Comparison of ENCODE assay signal across 10 mouse cellular contexts in the genomic region with DNA sequence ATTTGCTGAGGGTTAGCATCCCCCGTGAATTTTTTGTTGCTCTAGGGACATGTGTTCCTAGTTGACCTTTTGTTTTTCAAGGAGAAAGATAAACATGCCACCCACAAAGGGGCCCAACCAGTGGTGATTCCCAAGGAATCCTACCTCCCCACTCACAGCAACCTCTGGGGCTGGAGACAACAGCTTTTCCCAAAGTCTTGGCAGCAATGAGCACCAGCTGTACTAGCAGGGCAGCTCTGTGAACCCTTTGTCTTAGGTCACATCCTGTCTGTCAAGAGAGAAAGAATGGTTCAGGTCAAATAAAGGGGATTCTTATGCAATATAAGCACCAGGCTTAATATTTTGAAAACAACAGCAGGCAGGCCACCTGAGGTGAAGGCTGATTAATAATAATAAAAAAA.
A peak's percentile ranks its signal among the peaks of the same experiment; 100 is the strongest.
DNase-seq lines count a peak whose midpoint lies in the region; ATAC-seq lines count a peak whose summit lies in the region.
"Had no signal": no experiment of that assay in that cellular context is flagged by ENCODE, and none has a peak within 500 bp of the region (broad histone marks: within the 10 kb centered on the region; RNA-seq: fewer than 3 reads in every experiment).

No protein-coding gene starts in this region.

- no peaks in the 10 kb centered on the region for H3K36me3 ChIP-seq in hindbrain, embryonic 10.5 days
- H3K36me3 ChIP-seq in hindbrain, embryonic 14.5 days (replicated peaks; ENCODE audit: control insufficient read depth, insufficient read depth) = no peaks in the 10 kb centered on the region
- no peaks in the 10 kb centered on the region for H3K36me3 ChIP-seq in kidney, embryonic 14.5 days (ENCODE audit: control insufficient read depth, insufficient read depth, low read length)
- no peaks in the 10 kb centered on the region for H3K36me3 ChIP-seq in stomach, embryonic 14.5 days (ENCODE audit: control insufficient read depth, insufficient read depth, low read length)
- no peaks in the 10 kb centered on the region for H3K36me3 ChIP-seq in limb, embryonic 10.5 days
- H3K36me3 ChIP-seq: embryonic facial prominence, embryonic 13.5 days had no signal

- peak; percentile 53 for DNase-seq in hindbrain, embryonic 10.5 days (ENCODE audit: low spot score)
- no peak for DNase-seq in hindbrain, embryonic 14.5 days (ENCODE audit: low spot score)
- DNase-seq in embryo, embryonic 11 days = peak; percentile 70
- no peak for DNase-seq in layer of hippocampus, adult 9-10 months (ENCODE audit: low spot score)
- DNase-seq in cerebellum, postnatal 4 days (ENCODE audit: low spot score in 2 of 2) = no peak
- no peak for DNase-seq in limb, embryonic 10.5 days (ENCODE audit: low spot score)
- DNase-seq: adrenal gland, postnatal 14 days had no signal

- H3K27ac ChIP-seq in hindbrain, embryonic 10.5 days = peak overlapping the region; percentile 9; the same call in 1 of the 2 replicates
- H3K27ac ChIP-seq in hindbrain, embryonic 14.5 days = no peak overlapping the region
- H3K27ac ChIP-seq in kidney, embryonic 14.5 days (ENCODE audit: low read depth, low read length) = no peak overlapping the region
- H3K27ac ChIP-seq in stomach, embryonic 14.5 days (ENCODE audit: low read length) = no peak overlapping the region
- H3K27ac ChIP-seq in limb, embryonic 10.5 days = no peak overlapping the region
- H3K27ac ChIP-seq: embryonic facial prominence, embryonic 13.5 days had no signal

- H3K27me3 ChIP-seq in hindbrain, embryonic 10.5 days (ENCODE audit: insufficient read depth, poor library complexity, severe bottlenecking) = no peaks in the 10 kb centered on the region
- H3K27me3 ChIP-seq in hindbrain, embryonic 14.5 days (ENCODE audit: control insufficient read depth, insufficient read depth, low read length) = no peaks in the 10 kb centered on the region
- no peaks in the 10 kb centered on the region for H3K27me3 ChIP-seq in kidney, embryonic 14.5 days (ENCODE audit: control insufficient read depth, insufficient read depth, low read length)
- H3K27me3 ChIP-seq in stomach, embryonic 14.5 days (ENCODE audit: control insufficient read depth, insufficient read depth, low read length) = no peaks in the 10 kb centered on the region
- H3K27me3 ChIP-seq in limb, embryonic 10.5 days (ENCODE audit: low read depth, poor library complexity, severe bottlenecking) = no peaks in the 10 kb centered on the region
- H3K27me3 ChIP-seq: embryonic facial prominence, embryonic 13.5 days had no signal

- no peak overlapping the region for H3K9ac ChIP-seq in hindbrain, embryonic 14.5 days
- no peak overlapping the region for H3K9ac ChIP-seq in kidney, embryonic 14.5 days (ENCODE audit: low read depth, low read length)
- H3K9ac ChIP-seq in stomach, embryonic 14.5 days (replicated peaks; ENCODE audit: low read depth, low read length) = no peak overlapping the region
- H3K9ac ChIP-seq: embryonic facial prominence, embryonic 13.5 days had no signal

- H3K4me3 ChIP-seq in hindbrain, embryonic 10.5 days = no peak overlapping the region
- H3K4me3 ChIP-seq in hindbrain, embryonic 14.5 days (replicated peaks; ENCODE audit: low read length) = no peak overlapping the region
- no peak overlapping the region for H3K4me3 ChIP-seq in kidney, embryonic 14.5 days (ENCODE audit: low read length)
- no peak overlapping the region for H3K4me3 ChIP-seq in stomach, embryonic 14.5 days (ENCODE audit: low read depth, low read length)
- H3K4me3 ChIP-seq in limb, embryonic 10.5 days = no peak overlapping the region
- H3K4me3 ChIP-seq: embryonic facial prominence, embryonic 13.5 days had no signal

- no peaks in the 10 kb centered on the region for H3K9me3 ChIP-seq in hindbrain, embryonic 10.5 days
- no peaks in the 10 kb centered on the region for H3K9me3 ChIP-seq in hindbrain, embryonic 14.5 days (ENCODE audit: control insufficient read depth, low read length)
- no peaks in the 10 kb centered on the region for H3K9me3 ChIP-seq in kidney, embryonic 14.5 days (ENCODE audit: control insufficient read depth, low read length)
- no peaks in the 10 kb centered on the region for H3K9me3 ChIP-seq in stomach, embryonic 14.5 days (ENCODE audit: control insufficient read depth, low read depth, low read length)
- no peaks in the 10 kb centered on the region for H3K9me3 ChIP-seq in limb, embryonic 10.5 days (replicated peaks)
- H3K9me3 ChIP-seq: embryonic facial prominence, embryonic 13.5 days had no signal

- H3K4me1 ChIP-seq in hindbrain, embryonic 10.5 days (replicated peaks) = peaks cover 5% of the 10 kb centered on the region; the same call in 1 of the 2 replicates
- no peaks in the 10 kb centered on the region for H3K4me1 ChIP-seq in hindbrain, embryonic 14.5 days (replicated peaks; ENCODE audit: control insufficient read depth, insufficient read depth, low read length)
- H3K4me1 ChIP-seq in kidney, embryonic 14.5 days (ENCODE audit: control insufficient read depth, insufficient read depth, low read length) = no peaks in the 10 kb centered on the region
- no peaks in the 10 kb centered on the region for H3K4me1 ChIP-seq in stomach, embryonic 14.5 days (ENCODE audit: control insufficient read depth, insufficient read depth, low read length)
- H3K4me1 ChIP-seq in limb, embryonic 10.5 days = peaks cover 3% of the 10 kb centered on the region; the same call in 1 of the 2 replicates
- H3K4me1 ChIP-seq: embryonic facial prominence, embryonic 13.5 days had no signal

- no peak for ATAC-seq in hindbrain, embryonic 14.5 days (ENCODE audit: low FRiP score)
- peak; percentile 66; the same call in 1 of the 2 replicates for ATAC-seq in kidney, embryonic 14.5 days (ENCODE audit: low FRiP score, low TSS enrichment)
- ATAC-seq in stomach, embryonic 14.5 days (ENCODE audit: insufficient number of reproducible peaks, insufficient read depth, low FRiP score, low read depth) = peak; percentile 58; the same call in 1 of the 2 replicates

- no peak overlapping the region for H3K4me2 ChIP-seq in hindbrain, embryonic 14.5 days (replicated peaks)
- H3K4me2 ChIP-seq in kidney, embryonic 14.5 days (replicated peaks; ENCODE audit: low read depth, low read length) = no peak overlapping the region
- H3K4me2 ChIP-seq in stomach, embryonic 14.5 days (replicated peaks; ENCODE audit: low read depth, low read length) = no peak overlapping the region
- H3K4me2 ChIP-seq: embryonic facial prominence, embryonic 13.5 days had no signal

- 30% methylated on average over 1 of the region's 1 CpGs for WGBS in hindbrain, embryonic 10.5 days
- WGBS in hindbrain, embryonic 14.5 days = 42% methylated on average over 1 of the region's 1 CpGs
- 3% methylated on average over 1 of the region's 1 CpGs for WGBS in kidney, embryonic 14.5 days
- 5% methylated on average over 1 of the region's 1 CpGs for WGBS in stomach, embryonic 14.5 days
- 29% methylated on average over 1 of the region's 1 CpGs for WGBS in limb, embryonic 10.5 days

Comparison
In these comparisons a context has a peak if more than half of its experiments do, and no peak if none do; other contexts are left out.
1. DNase-seq: peak in hindbrain, embryonic 10.5 days (single experiment) and embryo, embryonic 11 days (single experiment); none in hindbrain, embryonic 14.5 days (single experiment), layer of hippocampus, adult 9-10 months (single experiment), cerebellum, postnatal 4 days (0 of 2) and limb, embryonic 10.5 days (single experiment).